In the genomic region with DNA sequence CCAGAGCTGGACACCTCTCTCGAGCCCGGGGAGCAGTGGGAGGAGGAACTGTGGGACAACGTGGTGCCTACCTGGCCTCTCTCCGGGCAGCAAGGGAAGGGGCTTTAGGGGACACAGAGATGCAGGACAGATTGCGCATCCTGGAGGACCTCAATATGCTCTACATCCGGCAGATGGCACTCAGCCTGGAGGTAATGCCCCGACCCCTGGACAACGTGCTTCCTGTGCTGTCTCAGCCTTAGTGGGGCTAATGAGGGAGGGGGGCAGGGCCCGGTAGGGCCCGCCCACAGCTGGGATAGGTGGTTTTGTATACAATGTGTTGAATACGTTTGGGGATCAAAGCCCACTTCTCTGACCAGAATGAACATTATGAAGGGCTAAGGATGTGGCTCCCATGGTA, we compare ENCODE assay signal across 8 mouse cellular contexts. TPM values are rescaled to one million over a fixed set of nuclear protein-coding genes. Genes with fewer than 3 reads are reported as not detected.
DNase-seq lines count a peak whose midpoint lies in the region; ATAC-seq and TF ChIP-seq lines count a peak whose summit lies in the region.

No protein-coding gene starts in this region.

- no peaks in the 10 kb centered on the region for H3K9me3 ChIP-seq in heart, embryonic 15.5 days (replicated peaks)
- no peaks in the 10 kb centered on the region for H3K9me3 ChIP-seq in limb, embryonic 13.5 days
- H3K9me3 ChIP-seq in neural tube, embryonic 14.5 days (ENCODE audit: control insufficient read depth, low read length), result no peaks in the 10 kb centered on the region

- H3K36me3 ChIP-seq in heart, embryonic 15.5 days, result no peaks in the 10 kb centered on the region
- peaks cover 9% of the 10 kb centered on the region; the same call in 1 of the 2 replicates for H3K36me3 ChIP-seq in limb, embryonic 13.5 days
- no peaks in the 10 kb centered on the region for H3K36me3 ChIP-seq in neural tube, embryonic 14.5 days (ENCODE audit: control insufficient read depth, insufficient read depth, low read length)

- peaks cover 52% of the 10 kb centered on the region for H3K4me1 ChIP-seq in heart, embryonic 15.5 days (replicated peaks)
- H3K4me1 ChIP-seq in limb, embryonic 13.5 days, result peaks cover 59% of the 10 kb centered on the region
- H3K4me1 ChIP-seq in neural tube, embryonic 14.5 days (ENCODE audit: control insufficient read depth, insufficient read depth, low read length), result peaks cover 14% of the 10 kb centered on the region

- intact Hi-C loops in gastrocnemius, adult 2 months (cut with DNase I), result no loop called here
- intact Hi-C loops in gastrocnemius, postnatal 14 days (cut with DNase I; ENCODE audit: low total_unique reads), result no loop called here

- no peak for TF ChIP-seq CTCF in gastrocnemius, adult 2 months (IDR thresholded peaks at IDR 0.05)
- TF ChIP-seq CTCF in Patski (IDR thresholded peaks at IDR 0.05), result no peak

- POLR2A ChIA-PET in Patski (lab: Charles Lee), result interaction anchor here (1.5 to 2.0 kb wide), 4 partner anchors 10 to 18 kb away, joined by 5 to 11 read pairs (median 6); a partner anchor contains a TSS

- H3K4me3 ChIP-seq in gastrocnemius, adult 2 months, result peak overlapping the region; percentile 92
- H3K4me3 ChIP-seq in heart, embryonic 15.5 days, result peak overlapping the region; percentile 68
- H3K4me3 ChIP-seq in limb, embryonic 13.5 days, result peak overlapping the region; percentile 61
- H3K4me3 ChIP-seq in neural tube, embryonic 14.5 days (ENCODE audit: low read depth, low read length), result peak overlapping the region; percentile 29

- no peaks in the 10 kb centered on the region for H3K27me3 ChIP-seq in Patski
- no peaks in the 10 kb centered on the region for H3K27me3 ChIP-seq in heart, embryonic 15.5 days
- H3K27me3 ChIP-seq in limb, embryonic 13.5 days, result no peaks in the 10 kb centered on the region
- H3K27me3 ChIP-seq in neural tube, embryonic 14.5 days (ENCODE audit: control insufficient read depth, insufficient read depth, low read length), result no peaks in the 10 kb centered on the region

- ATAC-seq in Patski, result peak; percentile 19
- no peak for ATAC-seq in heart, embryonic 15.5 days (replicated peaks; ENCODE audit: insufficient number of reproducible peaks, insufficient read depth, low FRiP score, low read depth)
- peak; percentile 34 for ATAC-seq in limb, embryonic 13.5 days (ENCODE audit: low FRiP score, low read depth)
- ATAC-seq in neural tube, embryonic 14.5 days (ENCODE audit: low read depth), result peak; percentile 16; the same call in 1 of the 2 replicates

- peak overlapping the region; percentile 99 for H3K27ac ChIP-seq in gastrocnemius, adult 2 months
- peak overlapping the region; percentile 100 for H3K27ac ChIP-seq in heart, embryonic 15.5 days
- H3K27ac ChIP-seq in limb, embryonic 13.5 days, result peak overlapping the region; percentile 100
- peak overlapping the region; percentile 24; the same call in 1 of the 2 replicates for H3K27ac ChIP-seq in neural tube, embryonic 14.5 days (ENCODE audit: low read depth, low read length)

- peak overlapping the region; percentile 88 for H3K4me2 ChIP-seq in heart, embryonic 15.5 days
- H3K4me2 ChIP-seq in limb, embryonic 13.5 days (replicated peaks), result peak overlapping the region; percentile 94
- peak overlapping the region; percentile 50 for H3K4me2 ChIP-seq in neural tube, embryonic 14.5 days (ENCODE audit: low read depth, low read length)

- DNase-seq in gastrocnemius, adult 2 months, result peak; percentile 50
- DNase-seq in gastrocnemius, postnatal 14 days, result no peak
- no peak for DNase-seq in Patski (ENCODE audit: low read depth, low spot score)
- no peak for DNase-seq in spleen, postnatal 14 days (ENCODE audit: low spot score in 2 of 2)
- DNase-seq in urinary bladder, postnatal 14 days (ENCODE audit: low spot score), result no peak

- in situ Hi-C loops in Patski (cut with MboI; ENCODE audit: low pct_unique_long_range_greater_than_20kb), result no loop called here

- 3% methylated on average over 11 of the region's 11 CpGs for WGBS in heart, embryonic 15.5 days
- WGBS in limb, embryonic 13.5 days, result under 1% methylated on average over 11 of the region's 11 CpGs
- 3% methylated on average over 11 of the region's 11 CpGs for WGBS in neural tube, embryonic 14.5 days

- CTCF ChIA-PET in Patski (lab: Charles Lee), result interaction anchor here (1.3 to 1.4 kb wide), 2 partner anchors 15 to 21 kb away, joined by 3 read pairs; no protein-coding TSS in a partner anchor

- H3K9ac ChIP-seq in heart, embryonic 15.5 days, result peak overlapping the region; percentile 83
- peak overlapping the region; percentile 89 for H3K9ac ChIP-seq in limb, embryonic 13.5 days
- H3K9ac ChIP-seq in neural tube, embryonic 14.5 days (replicated peaks; ENCODE audit: low read depth, low read length), result 0 out of 2 replicates have a peak overlapping the region, but pooled peaks have one; percentile 58

RNA-seq across cellular contexts. Expression of a gene that starts 2.8 kb away (rescaled TPM):
- 10 to 100 TPM; 12.2 to 15.3 TPM for total RNA-seq in gastrocnemius, adult 2 months (2021)
- 10 to 100 TPM; 13.0 to 16.5 TPM for total RNA-seq in gastrocnemius, postnatal 14 days (2021)
- polyA plus RNA-seq in Patski (2021), result 16.3 TPM
- 19.3 and 26.2 TPM in 2 replicates for polyA plus RNA-seq in heart, embryonic 15.5 days (2015; fragmentation: Nextera tagmentation; extraction: Ambion mirVana)
- 64.7 and 74.1 TPM in 2 replicates for polyA plus RNA-seq in limb, embryonic 13.5 days (2015; fragmentation: Nextera tagmentation; extraction: Ambion mirVana)
- polyA plus RNA-seq in neural tube, embryonic 14.5 days (2014; fragmentation: Nextera tagmentation; extraction: Ambion mirVana), result 6.3 and 8.8 TPM in 2 replicates

RNA-seq across cellular contexts. Expression of a gene that starts 12.8 kb away (rescaled TPM):
- total RNA-seq in gastrocnemius, adult 2 months (2021), result 10 to 100 TPM; 13.7 to 16.3 TPM
- 10 to 100 TPM; 14.5 to 15.2 TPM for total RNA-seq in gastrocnemius, postnatal 14 days (2021)
- polyA plus RNA-seq in Patski (2021), result 46.4 TPM
- 7.4 and 9.2 TPM in 2 replicates for polyA plus RNA-seq in heart, embryonic 15.5 days (2015; fragmentation: Nextera tagmentation; extraction: Ambion mirVana)
- polyA plus RNA-seq in limb, embryonic 13.5 days (2015; fragmentation: Nextera tagmentation; extraction: Ambion mirVana), result 12.4 and 12.8 TPM in 2 replicates
- 13.5 and 14.3 TPM in 2 replicates for polyA plus RNA-seq in neural tube, embryonic 14.5 days (2014; fragmentation: Nextera tagmentation; extraction: Ambion mirVana)

RNA-seq across cellular contexts. Expression of a gene that starts 16.7 kb away (rescaled TPM):
- 10 to 100 TPM; 43.3 to 45.6 TPM for total RNA-seq in gastrocnemius, adult 2 months (2021)
- 10 to 100 TPM; 48.2 to 50.5 TPM for total RNA-seq in gastrocnemius, postnatal 14 days (2021)
- 95.1 TPM for polyA plus RNA-seq in Patski (2021)
- polyA plus RNA-seq in heart, embryonic 15.5 days (2015; fragmentation: Nextera tagmentation; extraction: Ambion mirVana), result 81.9 and 99.5 TPM in 2 replicates
- polyA plus RNA-seq in limb, embryonic 13.5 days (2015; fragmentation: Nextera tagmentation; extraction: Ambion mirVana), result 161 and 169 TPM in 2 replicates
- polyA plus RNA-seq in neural tube, embryonic 14.5 days (2014; fragmentation: Nextera tagmentation; extraction: Ambion mirVana), result 129 and 146 TPM in 2 replicates

RNA-seq across cellular contexts. Expression of a gene that starts 18.1 kb away (rescaled TPM):
- total RNA-seq in gastrocnemius, adult 2 months (2021), result 1 to 10 TPM in 1 of 2 experiments, under 1 TPM in 1; 0.84 to 1.1 TPM
- 1 to 10 TPM; 1.2 to 2.0 TPM for total RNA-seq in gastrocnemius, postnatal 14 days (2021)
- 18.9 TPM for polyA plus RNA-seq in Patski (2021)
- 3.4 and 4.3 TPM in 2 replicates for polyA plus RNA-seq in heart, embryonic 15.5 days (2015; fragmentation: Nextera tagmentation; extraction: Ambion mirVana)
- polyA plus RNA-seq in limb, embryonic 13.5 days (2015; fragmentation: Nextera tagmentation; extraction: Ambion mirVana), result 6.9 and 7.4 TPM in 2 replicates
- 18.2 and 25.7 TPM in 2 replicates for polyA plus RNA-seq in neural tube, embryonic 14.5 days (2014; fragmentation: Nextera tagmentation; extraction: Ambion mirVana)

RNA-seq across cellular contexts. Expression of a gene that starts 18.1 kb away (rescaled TPM):
- total RNA-seq in gastrocnemius, adult 2 months (2021), result under 1 TPM in 1 of 2 experiments, not detected in 1; 0.11 TPM
- total RNA-seq in gastrocnemius, postnatal 14 days (2021), result not detected
- 5.9 TPM for polyA plus RNA-seq in Patski (2021)
- polyA plus RNA-seq in heart, embryonic 15.5 days (2015; fragmentation: Nextera tagmentation; extraction: Ambion mirVana), result 0.91 and 1.6 TPM in 2 replicates
- polyA plus RNA-seq in limb, embryonic 13.5 days (2015; fragmentation: Nextera tagmentation; extraction: Ambion mirVana), result 3.7 and 3.8 TPM in 2 replicates
- polyA plus RNA-seq in neural tube, embryonic 14.5 days (2014; fragmentation: Nextera tagmentation; extraction: Ambion mirVana), result 4.2 and 7.8 TPM in 2 replicates

Comparison
In these comparisons a context has a peak if more than half of its experiments do, and no peak if none do; other contexts are left out.
1. H3K27ac ChIP-seq: peak in every context shown above with its lines; median percentile 100 in heart, embryonic 15.5 days; 100 in limb, embryonic 13.5 days; 99 in gastrocnemius, adult 2 months; 24 in neural tube, embryonic 14.5 days.
2. H3K4me3 ChIP-seq: peak in every context shown above with its lines; median percentile 92 in gastrocnemius, adult 2 months; 68 in heart, embryonic 15.5 days; 61 in limb, embryonic 13.5 days; 29 in neural tube, embryonic 14.5 days.